Mouse (Mus musculus): Measurements from ENCODE around the gene Mid1.

- TF ChIP-seq CTCF (IDR thresholded peaks at IDR 0.05; ENCODE audit: low read depth, low read length) (no peak), POLR2A (IDR thresholded peaks at IDR 0.05; ENCODE audit: extremely low read depth, insufficient read depth, low read length) (no peak)
Observed at GRCm38 (mm10) chrX:169704016-169704602, 19.1 kb downstream of the Mid1 start.
